Mouse (Mus musculus) T-cell, adult 2 months (primary cell): Measurements from ENCODE around the gene Lrpprc.

Source experiments
- DNase-seq: peaks from one replicate; pipeline ENCODE4 v3.0.0; 2022; ENCODE audit warnings: low spot score

The Lrpprc gene

DNA sequence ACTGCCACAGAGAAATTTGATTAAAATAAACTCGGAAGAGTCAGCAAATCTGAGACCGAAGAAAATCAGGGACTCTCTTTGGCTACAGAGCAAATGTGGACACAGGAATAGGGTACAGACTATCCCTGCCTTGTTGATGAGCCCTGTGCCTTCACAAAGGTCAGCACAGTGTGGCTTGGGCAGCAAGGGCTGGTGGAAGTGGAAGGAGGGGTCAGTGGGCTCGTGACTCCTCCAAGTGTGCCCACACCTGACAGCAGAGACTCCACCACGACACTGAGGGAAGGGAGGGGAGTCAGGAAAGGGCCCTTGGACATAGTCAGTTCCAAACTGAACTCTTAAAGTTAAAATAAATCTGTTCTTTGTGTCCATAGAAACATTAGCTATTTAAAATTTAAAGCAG lies 75.7 kb downstream of the Lrpprc start:
- DNase-seq: no peak

DNA sequence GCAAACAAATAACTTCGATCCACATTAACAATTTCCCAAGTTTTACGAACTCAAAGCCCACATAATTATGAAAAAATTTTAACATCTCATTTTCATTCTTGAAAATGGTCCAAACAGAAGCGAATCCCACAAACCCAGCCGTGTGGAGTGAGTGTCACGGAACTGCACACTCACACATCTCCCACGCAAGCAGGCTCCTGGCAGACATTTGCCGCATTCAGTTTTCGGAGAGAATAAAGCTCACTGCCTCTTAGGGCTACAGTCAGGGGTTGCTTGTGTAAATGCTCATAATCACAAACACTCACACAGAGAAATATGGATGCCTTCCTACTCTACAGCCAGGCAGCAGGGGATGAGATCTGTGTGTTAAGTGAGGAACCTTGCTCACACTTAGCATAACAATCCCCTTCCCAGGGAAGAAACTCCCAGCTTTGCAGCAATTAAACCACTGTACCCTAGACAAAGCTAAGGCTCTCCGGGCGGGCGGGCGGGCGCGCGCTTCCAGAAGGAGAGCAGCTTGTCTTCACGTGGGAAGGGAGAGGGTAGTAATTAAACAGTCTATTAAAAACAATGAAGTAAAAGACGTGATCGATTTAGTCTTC lies 76.9 kb downstream of the Lrpprc start:
- DNase-seq: no peak

DNA sequence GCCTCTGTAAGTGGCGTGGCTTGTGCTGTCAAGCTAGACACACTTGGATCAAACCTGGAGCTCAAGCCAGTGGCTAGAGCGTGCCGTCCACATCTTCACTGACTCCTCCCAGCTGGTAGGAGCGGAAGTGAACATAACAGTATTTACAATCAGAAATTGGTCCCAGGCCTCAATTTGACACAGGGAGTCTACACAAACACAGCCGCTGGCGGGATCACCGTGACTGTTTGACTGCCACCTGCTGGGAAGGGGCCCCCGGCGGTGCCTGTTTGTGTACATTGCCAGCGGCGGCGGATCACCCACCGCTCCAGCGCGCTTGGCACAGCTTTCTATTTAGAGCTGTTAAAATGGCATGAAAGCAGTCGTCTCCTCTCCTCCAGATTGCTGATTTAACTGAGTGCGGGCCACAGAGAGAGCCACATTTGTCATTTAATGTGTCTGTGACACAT lies 81.2 kb downstream of the Lrpprc start:
- DNase-seq: no peak

DNA sequence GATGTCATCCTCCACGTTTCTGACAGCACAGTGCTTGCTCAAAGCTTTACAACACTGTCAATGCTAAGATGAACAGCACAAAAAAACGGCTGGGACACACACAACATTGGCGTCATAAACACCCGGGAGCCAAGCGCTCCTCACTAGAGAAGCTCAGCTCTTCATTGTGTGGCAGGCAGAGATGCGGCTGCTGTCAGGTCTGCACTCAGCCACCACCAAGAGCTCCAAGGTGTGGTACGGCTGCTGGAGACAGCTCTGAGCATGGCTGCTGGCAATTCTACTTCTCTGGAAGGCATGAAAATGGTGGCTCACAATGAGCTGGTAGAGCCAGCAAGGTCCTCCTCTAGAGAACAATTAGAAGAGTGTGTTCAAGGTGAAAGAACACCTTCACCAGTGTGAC lies 81.8 kb downstream of the Lrpprc start:
- DNase-seq: no peak

DNA sequence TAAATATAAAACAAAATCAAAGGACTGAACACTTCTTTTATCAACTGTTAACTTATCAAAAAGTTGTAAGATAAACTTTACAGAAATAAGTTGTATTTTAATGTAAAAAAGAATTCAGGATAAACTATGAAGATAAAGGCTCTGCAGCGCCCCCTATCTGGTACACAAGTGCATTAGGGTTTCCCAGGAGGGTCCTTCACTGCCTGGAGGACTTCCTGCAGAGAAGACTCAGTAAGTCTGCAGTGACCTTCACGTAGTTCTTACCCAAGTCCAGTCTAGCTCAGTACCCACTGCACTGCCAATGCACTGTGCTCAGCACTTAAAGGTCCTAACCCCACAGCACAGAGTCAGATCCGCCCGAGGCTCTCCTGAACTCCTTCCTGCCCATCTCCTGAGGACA lies 83.2 kb downstream of the Lrpprc start:
- DNase-seq: no peak

DNA sequence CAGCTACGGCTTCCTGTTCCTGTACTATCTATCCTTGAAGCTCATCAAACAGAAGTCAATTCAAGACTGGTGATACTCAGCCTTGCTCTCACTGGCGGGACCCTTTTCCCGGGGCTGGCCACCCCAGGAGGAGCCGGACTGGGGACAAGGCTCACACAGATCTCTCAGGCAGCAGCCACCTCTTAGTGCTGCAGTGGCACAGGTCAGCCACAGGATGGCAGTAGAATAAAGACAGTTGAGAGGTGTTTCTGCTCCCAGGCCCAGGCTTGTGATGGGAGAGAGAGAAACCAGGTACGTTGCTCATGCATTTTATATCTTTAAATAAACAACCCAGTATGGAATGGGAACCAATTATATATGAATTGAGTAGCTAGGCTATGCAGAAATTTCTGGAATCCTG lies 91.9 kb downstream of the Lrpprc start:
- peak; percentile 18 for DNase-seq

DNA sequence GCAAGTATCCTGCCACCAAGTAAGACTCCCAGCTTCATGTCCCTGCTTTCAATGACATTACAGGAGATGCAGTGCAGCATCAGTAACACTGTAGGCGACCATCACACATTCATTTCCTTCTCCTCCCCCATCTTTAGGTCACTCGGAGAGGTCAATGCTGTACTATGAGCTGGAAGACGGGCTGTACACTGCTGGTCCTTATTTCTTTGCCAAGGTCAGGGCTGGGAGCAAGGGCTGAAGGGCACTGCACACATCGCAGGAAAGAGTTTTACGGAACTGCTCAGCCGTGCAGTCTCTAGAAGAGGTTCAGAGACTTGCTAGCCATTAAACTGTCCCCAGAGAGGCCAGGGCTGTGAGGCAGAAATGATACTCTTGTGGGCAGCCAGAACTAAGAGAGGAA lies 94.1 kb downstream of the Lrpprc start:
- no peak for DNase-seq

DNA sequence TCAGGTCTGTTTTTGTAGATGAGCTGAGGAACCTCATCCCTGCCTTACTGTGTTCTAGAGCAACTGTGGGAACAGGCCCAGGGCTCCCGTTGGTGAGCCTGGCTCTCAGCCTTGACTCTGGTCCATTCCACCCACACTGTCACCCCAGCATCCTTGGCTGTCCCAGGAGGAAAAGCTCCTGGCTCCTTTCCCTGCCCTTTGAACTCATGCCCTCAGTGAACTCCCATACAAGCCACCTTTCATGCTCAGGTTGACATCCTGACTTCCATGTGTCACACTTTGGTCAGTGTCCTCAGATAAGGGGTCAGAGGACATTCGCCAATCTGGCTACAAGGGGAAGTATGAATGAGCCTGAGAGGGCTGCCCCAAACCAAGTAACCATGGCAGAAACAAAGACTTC lies 96.8 kb downstream of the Lrpprc start:
- DNase-seq: no peak

DNA sequence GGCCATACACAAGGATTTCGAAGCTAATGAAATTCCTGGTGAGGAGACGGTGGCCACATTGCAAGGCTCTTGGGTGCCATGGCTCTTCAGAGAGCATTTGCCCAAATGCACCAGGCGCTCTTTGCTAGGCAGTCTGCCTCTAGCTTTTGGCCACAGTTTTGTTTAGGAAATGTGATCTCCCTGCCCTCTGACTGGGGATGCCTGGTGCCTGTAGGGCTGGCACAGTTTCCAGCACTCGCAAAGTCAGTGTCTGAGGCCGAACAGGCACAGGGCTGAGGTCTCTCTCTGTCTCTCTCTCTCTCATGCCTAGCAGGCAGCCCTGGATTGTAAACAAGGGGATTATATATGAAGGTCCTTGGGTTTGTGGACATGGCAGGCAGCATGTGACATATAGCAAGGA lies 100.5 kb downstream of the Lrpprc start:
- DNase-seq: no peak

DNA sequence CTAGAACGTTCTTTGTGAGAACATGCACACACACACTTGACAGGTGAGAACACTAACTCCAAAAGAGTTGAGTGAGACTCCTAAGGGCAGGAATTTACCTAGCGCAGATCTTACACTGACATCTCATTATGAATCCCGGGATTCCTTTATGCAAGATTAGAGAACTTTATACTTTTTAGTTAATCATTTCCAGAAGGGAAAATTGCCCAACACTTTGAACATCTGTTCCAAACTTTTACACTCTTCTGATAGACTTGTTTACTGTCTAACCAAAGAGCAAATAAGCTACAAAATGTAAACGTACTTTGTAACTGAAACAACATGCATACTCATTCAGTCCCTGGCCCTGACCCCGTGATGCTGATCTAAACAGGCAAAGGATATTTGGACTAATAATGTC lies 101.3 kb downstream of the Lrpprc start:
- no peak for DNase-seq

DNA sequence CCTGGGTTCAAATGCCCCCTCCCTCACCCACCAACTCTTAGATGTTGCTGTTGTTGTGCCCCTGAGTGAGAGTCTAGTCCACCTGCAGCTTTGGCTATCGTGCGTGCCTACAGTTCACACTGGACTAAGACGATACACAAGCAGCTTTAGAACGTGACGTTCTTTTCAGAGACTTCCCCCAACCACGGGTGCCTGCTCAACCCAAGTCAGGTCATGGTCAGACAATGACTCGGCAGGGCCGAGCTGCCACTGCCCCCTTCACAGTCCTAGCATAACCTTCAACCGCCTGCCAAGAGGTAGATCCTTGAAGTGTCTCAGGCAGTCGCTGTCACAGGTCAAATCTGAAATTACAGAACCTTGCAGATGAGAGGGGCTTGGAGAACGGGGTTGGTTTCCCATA lies 101.8 kb downstream of the Lrpprc start:
- DNase-seq: no peak

DNA sequence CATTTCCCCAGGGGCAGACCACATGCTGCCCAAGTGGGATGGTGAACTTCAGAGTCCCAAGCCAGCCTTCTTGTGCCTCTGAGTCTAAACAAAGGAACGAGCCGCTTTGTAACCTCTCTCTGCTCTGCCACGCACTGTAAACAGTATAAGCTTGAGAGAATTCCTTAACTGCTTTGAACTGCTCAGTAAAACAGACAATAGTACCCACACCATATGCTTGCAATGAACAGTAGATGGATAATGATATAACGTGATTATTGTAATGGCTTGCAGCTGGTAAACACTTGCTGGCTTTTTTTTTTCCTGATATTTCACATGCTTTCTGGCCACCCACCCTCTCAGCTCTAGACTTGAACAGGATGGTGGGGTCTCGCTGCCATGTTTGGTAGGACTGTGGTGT lies 102.6 kb downstream of the Lrpprc start:
- no peak for DNase-seq

DNA sequence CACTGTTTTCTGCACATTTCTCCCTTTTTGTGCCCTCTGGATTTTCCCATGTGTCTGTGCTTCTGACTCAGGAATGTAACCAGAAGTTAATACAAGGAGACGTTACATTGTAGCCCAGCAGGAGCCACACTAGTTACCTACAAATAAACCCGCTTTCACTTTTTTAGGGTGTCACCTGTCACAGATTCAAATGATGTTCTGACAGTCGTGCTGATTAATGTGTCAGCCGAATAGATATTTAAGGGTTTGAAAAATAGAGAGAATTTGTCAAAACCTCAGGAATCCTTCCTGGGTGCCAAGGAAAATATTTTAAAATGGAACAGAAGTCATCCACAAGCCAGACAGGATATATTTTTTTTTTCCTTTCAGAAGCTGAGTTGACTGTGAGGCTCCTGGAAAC lies 105.3 kb downstream of the Lrpprc start:
- no peak for DNase-seq

DNA sequence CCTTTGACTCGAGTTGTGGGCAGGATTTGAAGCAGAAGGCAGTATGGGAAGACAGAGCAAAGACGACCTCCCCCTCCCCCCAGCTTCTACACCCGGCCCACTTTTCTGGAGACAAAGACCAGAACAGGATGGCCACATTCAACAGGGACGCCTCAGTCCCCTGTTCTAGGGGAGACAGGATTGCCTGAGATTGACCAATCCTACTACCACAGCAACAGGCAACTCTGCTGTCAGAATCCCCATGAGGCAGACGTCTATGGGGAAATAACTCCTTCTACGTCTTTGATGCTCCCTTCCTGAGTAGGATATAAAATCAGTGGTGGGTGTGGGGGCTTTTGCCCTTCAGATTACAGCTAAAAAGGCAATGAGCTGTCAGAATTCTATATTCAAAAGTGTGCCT lies 106.3 kb downstream of the Lrpprc start:
- DNase-seq: no peak

DNA sequence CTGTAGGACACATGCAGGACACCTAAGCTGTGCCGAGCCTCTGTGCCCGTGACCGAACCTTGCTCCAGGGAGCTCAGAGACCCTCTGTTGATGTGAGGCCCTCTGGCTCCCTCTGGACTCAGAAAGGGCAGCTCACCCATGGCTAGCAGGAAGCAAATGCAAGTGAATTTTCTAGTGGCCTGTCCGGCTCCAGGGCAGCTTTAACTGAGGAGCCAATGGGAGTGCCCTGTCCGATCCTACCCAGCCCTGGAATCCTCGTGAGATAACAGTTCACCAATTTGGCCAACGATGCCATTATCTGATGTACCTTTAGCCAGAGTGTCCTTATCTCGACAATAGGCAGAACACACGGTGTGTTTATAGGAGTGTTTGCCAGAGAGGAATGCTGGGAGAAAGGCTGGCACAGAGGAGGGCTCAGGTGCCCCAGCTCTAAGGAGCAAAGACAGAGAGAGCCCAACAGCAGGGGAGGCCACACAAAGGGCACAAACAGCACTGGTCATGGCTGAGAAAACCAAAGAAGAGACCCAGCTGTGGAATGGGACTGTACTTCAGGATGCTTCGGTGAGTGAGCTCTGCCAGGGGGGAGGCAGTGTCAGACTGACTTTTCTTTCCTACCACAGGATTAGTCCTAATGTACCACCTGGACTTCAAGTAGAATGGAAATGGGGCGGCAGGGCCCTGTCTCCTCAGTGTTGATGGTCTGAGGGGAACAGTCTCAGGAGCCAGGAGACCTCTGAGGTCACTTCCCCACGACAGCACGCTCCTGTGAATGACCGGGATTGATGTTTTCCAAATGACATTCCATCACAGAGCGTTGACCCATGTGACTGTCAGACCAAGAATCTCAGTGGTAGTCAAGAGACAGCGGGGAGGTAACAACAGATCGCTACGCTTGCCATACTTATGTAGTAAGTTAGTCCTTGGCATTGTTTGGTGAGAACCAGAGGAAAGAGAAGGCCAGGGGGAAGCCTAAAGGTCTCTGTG lies 107.6 kb downstream of the Lrpprc start, which contains the start of gene Abcg5:
TSS of gene Abcg5 (minus strand) at position 278 of the 984 bp plus-strand sequence.
- DNase-seq: no peak

DNA sequence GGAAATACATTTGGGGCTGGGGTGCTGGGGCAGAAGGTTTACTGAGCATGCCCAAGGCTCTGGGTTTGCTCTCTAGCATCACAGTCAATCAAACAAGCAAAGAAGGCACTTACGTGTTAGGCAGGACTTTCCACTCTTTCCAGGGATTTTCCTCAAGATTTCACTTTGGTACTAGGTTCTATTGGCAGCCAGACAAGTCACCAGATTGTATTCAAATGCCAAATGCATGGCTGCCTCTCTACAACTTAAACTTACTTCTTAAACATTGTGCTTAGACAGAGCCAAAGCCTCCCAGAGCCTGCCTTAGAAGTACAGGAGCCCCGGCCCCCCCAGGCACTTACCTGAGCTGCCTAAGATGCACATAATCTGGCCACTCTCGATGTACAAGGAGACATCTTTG lies 108.9 kb downstream of the Lrpprc start:
- DNase-seq: no peak

DNA sequence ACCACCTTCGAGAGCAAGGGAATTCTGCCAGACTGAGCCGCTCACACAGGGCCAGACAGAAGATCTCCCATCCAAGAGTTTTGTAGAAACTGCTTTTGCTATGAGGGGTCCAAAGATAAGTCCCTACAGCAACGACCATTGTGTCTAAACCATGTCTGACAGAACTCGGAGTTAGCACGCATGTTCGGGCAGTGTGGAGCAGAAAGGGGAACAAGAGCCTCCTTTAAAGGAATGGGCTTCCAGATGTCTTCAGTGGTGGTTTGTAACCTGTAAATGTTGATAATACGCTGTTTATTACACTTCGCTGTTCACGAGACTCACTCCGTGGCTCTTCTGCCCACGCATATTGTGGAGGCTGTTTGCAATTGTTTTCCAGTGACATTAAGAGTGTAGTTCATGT lies 113.0 kb downstream of the Lrpprc start:
- DNase-seq: no peak

DNA sequence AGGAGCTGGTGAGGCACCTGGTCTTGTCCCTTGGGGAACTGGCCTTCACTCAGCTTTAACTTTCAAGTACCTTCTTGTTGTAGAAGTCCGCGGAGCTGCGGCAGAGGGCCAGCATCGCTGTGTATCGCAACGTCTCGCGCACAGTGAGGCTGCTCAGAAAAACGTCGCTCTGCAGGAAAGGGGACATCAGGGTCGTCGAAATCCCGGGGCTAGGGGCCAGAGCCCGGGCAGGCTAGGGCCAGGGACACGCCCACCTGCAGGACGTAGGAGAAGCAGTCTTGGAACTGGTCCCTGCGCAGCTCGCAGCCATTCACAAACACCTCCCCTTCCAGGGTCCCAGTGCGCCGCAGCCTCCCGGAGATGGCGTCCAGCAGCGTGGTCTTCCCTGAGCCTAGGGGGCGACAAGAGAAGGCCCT lies 114.6 kb downstream of the Lrpprc start, which contains the start of gene Abcg8:
TSS of gene Abcg8 (plus strand) at position 352 of the 416 bp plus-strand sequence.
- no peak for DNase-seq

DNA sequence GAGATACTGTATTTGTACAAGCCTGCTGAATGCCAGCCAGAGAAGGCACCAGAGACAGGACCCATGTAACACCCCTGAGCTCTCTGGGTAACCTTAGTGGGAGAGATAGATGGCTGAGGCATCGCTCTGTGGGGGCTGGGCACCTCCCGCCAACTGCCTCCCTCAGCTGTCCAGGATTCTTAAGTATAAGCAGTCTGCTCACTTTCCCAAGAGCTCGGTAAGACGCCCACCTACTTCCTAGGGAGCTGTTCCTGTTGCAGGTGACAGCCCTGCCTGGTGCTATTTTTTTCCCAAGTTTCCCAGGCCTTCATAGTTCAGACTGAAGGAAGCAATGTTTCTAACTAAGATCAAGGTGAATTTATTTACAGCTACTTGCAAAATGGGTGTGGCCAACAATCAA lies 115.4 kb downstream of the Lrpprc start:
- DNase-seq: no peak

DNA sequence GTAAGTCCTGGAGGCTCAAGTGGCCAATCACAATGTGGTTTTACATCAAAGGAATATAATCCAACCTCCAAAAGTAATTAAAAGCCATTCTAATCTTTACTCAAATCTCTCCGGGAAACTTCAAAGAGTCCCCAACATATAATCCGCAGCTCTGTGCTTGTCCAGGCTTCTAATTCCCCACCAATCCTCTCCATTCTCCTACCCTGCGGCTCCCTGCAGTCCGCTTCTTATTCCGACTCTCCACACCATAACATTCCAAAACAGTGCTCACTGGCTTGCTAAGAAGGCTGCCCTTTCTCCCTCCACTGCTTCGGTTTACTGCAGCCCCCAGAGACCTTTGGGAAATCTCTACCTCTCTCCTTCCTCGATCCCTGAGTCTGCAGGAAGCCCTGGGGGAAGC lies 116.5 kb downstream of the Lrpprc start:
- no peak for DNase-seq

DNA sequence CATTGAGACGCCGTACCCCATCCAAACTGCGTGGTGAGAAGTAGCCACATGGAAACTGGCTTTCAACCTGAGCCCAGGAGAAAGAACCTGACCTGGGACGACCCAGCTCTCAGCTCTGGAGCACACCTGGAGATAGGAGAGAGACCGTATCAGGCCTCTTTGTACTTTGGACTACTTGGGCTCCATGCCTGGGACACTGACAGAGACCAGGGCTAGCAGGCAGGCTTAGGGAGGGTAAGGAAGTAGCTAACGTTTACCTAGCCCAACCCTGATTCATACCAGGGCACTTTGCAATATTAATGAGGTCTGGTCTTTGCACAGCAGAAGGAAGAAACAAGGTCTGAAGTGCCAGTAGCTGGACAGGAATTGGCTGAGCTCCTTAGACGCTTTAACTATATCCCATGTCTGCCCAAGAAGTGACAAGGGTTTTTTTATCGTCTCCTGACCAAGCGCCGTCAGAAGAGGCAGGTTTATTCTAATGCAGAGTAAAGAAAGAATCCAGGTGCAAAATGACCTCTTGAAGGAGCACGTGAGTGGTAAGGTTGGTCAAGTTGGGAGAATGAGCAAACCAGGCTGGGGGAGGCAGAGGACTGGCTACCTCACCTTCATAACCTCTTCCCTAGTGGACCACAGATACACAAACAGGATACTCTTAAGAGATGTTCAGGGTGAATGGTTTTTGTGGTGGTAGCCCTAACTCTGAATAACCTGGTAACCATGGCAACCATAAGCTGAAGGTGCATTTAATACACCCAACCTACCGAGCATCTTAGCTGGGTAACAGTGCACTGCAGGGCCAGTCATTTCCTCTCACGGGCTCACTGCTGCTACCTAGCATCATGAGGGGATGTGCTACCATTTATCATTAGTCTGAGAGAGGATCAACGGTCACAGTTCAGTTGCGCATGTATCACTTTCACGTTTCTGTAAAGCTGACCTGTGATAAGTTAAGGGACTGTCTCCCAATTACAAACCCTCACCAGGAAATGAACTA lies 117.9 kb downstream of the Lrpprc start:
- DNase-seq: no peak

DNA sequence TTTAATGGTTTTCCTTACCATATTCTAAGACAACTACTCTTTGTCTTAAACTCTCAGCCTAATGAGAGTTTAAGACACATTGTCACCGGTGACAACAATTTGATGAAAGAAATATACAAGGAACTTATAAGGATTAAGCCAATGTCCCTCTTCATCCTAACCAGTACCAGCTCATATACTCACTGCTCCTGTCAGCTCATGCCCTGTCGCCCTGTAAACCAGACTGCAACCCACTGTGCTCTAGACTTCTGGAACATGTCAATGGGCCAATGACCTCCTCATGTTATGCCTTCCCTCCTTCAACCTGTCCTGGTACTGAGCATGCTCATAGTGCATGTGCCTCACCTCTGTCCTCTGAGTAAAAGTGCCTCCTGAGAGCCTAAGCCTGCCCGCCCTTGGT lies 122.7 kb downstream of the Lrpprc start:
- no peak for DNase-seq
